Mouse (Mus musculus): Measurements from ENCODE around the gene Wt1. TPM values are rescaled to one million over a fixed set of nuclear protein-coding genes. Genes with fewer than 3 reads are reported as not detected.
A peak's percentile ranks its signal among the peaks of the same experiment; 100 is the strongest.

The Wt1 gene
- total RNA-seq, 2 experiments from 2014 or later = 2.8 to 5.1 TPM

DNA sequence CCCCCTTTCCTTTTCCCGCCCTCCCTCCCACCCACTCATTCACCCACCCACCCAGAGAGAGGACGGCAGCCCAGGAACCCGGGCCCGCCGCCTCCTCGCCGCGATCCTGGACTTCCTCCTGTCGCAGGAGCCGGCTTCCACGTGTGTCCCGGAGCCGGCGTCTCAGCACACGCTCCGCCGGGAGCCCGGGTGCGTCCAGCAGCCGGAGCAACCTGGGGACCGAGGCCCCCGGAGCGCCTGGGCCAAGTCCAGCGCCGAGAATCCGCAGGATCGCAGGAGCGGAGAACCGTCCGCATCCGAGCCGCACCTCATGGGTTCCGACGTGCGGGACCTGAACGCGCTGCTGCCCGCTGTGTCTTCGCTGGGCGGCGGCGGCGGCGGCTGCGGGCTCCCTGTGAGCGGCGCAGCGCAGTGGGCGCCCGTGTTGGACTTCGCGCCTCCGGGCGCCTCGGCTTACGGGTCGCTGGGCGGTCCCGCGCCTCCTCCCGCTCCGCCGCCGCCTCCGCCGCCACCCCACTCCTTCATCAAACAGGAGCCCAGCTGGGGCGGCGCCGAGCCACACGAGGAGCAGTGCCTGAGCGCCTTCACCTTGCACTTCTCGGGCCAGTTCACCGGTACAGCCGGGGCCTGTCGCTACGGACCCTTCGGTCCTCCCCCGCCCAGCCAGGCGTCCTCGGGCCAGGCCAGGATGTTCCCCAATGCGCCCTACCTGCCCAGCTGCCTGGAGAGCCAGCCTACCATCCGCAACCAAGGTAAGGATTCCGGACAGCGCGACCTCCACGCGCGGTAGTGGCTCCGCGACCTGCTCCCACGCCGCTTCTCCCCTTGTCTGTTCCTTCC lies 582 bp downstream of the Wt1 start:
- peak; percentile 29 for DNase-seq

DNA sequence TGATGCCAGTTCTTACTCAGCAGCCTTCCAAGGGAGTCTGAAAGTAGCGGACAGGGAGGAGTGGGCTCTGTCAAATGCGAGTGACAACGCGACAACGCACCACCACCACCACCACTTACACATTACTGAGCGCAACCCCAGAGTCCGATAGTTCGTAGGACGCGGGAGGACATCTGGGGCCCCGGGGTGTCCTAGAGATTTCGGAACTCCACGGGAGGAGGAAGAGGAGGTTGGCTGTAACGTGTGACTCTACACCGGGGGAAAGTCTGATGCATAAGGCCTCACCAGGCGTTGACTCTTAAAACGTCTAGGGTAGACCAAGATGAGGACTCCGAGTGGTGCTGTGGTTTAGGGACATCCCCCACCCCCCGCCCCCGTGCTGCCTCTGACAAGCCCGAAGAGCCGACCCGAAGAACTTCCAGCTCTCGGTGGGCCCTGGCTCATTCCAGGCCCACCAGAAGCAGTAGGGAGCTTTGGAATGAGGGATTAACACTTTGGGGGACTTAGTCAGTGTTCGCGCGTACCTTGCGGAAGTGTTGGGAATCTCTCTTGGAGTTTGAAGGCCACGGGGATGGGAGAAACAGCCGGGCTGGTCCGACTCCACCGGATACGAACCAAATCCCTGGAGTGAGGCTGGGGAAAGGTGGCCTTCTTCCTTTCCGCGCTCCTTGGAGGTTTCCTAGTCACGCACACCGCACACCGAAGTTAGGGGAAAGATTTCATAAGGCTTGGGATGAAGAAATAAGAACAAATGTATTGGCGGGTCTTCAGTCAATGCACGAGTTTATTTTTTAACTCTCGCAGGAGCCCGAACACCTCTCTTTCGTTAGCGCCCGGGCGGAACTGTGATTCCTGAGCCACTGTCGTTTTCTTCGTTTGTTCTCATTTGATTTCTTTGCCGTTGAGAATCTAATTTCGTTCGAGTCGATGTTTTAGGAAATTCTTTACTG lies 1.5 kb downstream of the Wt1 start:
- DNase-seq = peak; percentile 23

DNA sequence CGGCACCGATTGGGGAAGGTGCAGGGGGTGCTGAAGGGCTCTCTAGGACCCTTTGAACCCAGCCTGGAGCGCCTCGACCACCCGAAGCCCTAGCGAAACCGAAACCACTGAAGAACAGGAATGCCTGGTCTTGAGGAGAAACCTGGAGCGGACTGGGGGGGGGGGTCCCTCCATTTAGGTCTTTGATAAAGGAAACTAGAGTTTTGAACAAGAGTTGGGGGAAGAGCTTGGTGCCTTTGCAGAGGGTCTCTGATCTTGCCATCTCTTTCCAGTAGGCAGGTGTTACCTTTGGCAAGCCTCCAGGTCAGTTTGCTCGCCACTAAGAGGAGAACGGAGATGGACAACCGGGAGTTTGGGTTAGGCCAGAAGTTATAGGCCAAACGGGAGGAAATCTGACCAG lies 2.2 kb downstream of the Wt1 start:
- DNase-seq = no peak

DNA sequence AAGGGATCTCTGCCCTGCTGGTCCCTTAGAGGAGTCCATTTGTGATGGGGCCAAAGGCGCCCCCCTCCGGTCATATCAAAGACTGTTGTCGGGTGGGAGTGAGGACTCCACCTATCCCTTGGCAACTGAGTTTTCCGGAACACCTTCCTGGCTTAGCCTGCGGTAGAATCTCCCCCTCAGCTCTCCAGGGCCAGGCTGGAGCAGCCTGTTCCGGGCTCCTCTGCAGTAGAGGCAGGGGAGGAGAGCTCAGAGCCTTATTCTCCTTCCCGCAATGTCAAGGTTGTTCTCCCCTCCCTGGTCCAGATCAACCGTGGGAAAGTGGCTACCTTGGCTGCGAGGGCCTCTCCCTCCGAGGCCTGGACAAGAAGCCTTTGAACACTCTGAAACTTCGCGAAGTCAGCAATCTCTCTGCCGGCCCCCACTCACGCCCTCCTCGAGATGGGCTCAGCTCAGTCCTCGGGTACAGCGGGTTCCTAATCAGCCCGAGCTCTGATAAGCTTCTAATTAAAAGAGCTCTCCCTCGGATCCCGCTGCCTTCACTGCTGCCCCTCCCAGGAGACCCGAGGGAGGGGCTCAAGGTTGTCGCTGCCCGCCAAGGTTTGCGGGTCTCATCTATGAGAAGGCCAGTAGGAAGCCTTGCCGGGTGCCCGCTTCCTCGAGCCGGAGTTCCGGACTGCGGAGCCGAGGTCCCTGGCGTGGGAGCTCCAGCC lies 4.2 kb downstream of the Wt1 start:
- DNase-seq = no peak

DNA sequence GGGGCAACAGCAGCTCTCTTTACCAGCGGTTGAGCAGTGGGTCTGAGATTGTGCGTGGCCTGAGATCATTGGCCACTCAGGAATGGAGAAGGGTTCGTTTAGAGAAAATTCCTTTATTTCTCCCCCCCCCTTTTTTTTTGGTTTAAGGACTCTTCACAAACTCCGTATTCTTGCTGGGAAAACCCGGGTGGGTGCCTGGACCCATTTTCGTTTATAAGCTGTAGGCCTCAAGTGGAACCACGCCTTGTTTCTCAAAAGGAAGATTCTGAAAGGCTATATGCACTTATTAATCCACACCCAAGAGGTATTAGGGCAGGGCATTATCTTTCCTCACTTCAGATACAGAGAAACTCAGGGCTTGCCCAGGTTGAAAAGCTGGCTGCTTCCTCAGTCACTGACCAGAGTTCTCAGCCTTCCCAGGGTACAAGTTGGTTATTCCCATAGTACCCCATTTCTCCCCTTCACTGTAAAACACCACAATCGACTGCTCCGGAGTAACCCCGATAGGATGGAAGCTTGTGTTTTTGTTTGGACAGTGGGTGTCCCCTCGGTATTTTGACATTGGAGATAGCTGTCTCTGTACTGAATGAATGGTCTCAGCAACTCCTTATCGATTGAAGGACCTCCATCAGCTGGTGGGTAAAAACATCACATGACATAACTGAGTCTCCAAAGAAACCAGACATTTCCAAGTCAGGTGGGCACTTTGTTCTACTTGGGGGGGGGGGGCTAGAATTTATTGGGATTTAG lies 4.9 kb downstream of the Wt1 start:
- no peak for DNase-seq

DNA sequence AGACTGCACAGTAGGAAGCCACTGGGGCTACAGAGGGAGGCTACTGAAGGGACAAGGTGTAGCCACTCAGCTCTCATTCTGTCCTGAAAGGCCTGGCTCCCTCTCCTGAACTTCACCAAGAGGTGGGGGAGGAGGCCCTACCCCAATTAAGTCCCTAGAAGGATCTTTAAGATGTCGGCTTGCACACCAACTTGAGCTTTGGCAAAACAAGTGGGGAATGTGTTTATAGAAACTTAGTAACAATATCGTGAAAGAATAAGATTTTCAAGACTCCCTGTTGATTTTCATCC lies 5.4 kb downstream of the Wt1 start:
- DNase-seq = no peak

DNA sequence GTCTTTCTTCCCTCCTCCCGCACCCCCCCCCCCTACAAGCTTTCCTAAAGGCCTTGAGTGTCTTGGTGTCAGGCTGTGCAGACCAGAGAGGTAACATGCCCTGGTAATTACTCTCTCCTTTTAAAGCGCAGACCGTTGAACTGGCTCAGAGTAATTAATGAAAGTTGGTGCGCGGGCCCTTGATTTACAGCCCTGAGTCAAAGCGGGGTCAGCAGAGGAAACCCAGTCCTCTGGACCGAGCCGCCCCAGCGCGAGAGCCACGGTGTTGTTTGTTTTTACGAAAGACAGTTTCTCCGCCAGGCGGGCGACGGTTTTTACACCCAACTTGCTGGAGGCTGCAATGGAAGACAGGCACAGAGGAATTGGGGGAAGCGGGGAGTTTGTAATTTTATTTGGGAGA lies 6.0 kb downstream of the Wt1 start:
- no peak for DNase-seq

DNA sequence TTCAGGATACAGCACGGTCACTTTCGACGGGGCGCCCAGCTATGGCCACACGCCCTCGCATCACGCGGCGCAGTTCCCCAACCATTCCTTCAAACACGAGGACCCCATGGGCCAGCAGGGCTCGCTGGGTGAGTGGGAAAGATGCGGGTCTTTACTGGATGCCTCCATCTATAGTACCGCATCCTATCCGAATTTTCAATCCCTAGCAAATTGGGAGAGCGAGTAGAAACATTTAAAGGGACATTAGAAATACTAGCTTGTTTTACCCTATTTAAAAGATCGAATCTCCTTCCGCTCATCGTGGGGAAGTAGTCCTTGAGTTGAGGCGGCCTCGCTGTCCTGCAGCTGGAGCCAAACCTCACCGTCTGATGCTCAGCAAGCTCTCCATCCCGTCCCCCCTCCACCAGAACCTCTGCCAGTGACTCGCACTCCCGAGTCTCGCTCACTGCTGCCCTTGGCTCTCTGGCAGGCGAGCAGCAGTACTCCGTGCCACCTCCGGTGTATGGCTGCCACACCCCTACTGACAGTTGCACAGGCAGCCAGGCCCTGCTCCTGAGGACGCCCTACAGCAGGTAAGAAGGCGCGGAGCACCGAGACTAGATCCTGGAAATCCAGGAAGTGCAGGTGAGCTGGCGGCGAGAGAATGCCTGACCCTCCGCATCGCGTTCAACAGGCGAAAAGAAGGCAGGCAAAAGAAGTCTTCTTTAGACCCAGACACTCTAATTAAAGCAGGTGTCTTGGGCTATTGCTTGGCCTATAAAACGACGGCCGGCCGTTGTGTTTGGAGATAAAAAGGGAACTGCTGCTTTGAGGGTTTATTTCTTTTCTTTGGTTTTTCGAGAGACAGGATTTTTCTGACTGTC lies 6.8 kb downstream of the Wt1 start:
- DNase-seq = no peak

DNA sequence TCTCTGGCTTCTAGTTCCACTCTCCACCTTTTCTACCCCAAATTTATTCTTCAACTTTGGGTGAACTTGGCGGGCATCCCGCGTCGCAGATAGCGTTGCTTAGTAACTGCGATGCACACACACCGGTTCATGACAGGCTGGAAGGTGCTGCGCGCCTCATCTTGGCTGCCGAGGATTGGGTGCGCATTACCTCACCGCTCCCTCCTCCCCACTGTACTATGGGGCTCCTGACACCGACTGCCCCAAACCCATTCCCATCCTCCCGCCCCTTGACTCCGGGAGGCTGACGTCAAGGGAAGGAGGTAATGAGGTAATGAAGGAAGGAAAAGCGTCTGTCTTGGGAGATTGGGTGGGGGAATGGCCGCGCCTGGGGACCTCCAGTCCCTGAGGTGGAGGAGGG lies 8.0 kb downstream of the Wt1 start:
- DNase-seq = no peak

DNA sequence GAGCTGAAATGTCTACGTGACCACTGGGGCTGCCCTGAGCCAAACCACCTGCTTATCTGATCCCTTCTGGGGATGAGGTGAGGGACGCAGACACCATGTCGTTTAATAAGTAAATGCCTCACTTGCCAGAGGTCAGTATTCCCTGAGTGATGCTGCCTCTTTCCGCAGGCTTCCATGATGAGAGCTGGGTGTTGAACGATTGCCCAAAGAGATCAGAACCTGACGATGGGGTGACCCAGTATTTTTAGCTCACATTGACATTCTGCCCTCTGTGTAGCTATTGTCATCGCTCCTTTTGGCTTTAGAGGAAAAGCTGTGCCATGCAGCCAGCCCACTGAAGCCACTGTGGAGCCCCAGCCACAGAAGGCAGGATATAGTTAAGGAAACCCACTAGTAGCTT lies 13.1 kb downstream of the Wt1 start:
- DNase-seq = no peak

DNA sequence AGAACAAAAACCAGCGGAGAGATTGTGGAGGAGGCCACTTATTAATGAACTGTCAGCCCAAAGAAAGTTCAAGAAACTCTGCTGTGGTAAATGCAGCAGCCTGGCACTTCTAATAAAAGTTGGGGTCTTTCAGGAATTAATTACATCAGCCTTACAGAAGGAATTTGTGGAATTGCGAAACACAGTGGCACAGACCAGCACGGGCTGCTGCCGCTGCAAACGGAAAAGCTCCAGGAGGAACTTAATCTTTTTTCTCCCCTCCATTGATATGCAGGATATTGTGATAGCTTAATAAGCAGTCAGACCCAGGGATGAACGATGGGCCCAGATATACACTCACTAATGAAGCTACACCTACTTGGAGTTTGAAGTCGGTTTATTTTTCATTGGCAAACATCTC lies 15.0 kb downstream of the Wt1 start:
- no peak for DNase-seq

DNA sequence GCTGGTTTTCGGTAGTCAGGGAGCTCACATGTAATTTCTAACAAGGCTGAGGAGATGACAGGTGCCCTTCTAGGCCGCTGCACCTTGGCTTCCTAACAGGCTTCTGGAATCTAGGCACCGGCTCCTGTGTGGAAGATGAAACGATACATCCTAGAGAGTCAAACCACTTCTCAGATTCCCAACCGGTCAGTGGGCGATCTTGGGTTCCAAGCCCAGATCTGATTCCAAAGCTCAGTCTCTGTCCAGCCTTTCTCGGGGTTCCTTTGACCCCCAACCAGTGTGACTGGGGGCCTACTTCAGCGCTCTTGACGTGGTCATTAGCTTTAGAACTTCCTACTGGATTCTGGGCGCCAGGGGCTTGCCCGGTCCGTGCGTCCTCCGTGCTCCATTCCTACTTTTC lies 17.4 kb downstream of the Wt1 start:
- no peak for DNase-seq

DNA sequence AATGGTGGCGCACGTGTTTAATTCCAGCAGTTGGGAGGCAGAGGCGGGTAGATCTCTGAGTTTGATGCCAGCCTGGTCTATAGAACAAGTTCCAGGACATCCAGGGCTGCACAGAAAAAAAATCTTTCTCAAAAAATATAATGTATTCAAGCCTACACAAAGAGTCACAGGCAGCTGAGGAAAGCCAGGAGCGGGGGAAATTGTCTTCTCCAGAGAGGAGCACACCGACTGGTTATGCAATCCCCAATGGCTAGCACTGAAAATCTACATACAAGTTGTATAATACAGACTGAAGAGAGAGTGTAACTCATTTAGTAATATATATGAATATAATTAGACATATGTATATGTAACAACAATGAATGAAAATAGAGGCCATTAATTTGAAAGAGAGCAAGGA lies 25.2 kb downstream of the Wt1 start:
- no peak for DNase-seq

DNA sequence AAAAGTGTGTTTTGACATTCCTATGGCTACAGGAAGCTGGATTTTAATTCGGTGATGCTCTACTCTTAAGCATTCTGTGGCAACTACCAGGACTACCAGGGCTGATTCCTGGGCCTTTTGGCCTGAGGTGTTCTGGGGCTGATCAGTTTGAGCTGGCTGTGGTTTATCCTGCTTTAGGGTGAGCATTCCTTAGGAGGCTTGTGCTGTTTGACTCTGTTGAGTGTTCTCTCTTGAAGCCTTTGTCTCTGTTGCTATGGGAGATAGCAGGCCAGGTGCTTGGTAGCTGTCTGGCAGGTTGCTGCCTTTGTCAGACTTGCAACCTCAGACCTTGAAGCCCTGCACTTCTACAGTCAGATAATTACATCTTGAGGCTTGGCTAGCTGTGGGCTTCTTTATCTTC lies 26.7 kb downstream of the Wt1 start:
- DNase-seq = no peak

DNA sequence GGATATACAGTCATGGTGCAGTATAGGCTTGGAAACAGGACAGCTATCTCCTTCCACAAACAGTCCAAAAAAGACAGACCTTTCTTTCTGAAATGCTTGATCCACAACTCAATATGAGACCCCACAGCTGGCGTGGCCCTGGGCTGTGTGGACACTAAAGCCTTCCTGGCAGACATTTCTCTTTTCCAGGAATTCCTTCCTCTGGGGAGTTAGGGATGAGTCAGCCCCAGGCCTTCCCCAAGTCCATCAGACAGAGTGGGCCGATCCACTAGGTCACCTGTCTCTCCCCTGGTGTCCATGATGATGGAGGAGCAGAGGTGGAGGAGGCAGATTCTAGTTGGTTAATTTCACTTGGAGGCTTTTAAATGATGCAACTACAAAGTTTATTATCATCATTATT lies 34.6 kb downstream of the Wt1 start:
- DNase-seq = no peak

DNA sequence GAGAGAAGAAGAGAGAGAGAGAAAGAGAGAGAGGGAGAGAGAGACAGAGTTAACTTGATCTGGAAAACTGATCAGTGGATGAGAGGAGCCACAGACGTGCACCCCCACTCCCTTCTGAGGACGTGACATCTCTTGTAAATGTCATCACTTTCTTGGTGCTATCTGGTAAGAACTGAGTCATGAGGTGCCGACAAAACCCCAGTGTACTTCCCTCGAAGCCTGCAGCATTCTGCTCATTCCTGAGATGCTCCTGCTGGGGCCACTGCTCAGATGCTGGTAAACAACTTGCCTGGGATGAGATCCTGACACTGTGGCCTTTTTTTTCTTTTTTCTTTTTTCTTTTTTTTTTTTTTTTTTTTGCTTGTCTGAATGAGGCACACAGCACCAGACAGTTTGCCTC lies 36.4 kb downstream of the Wt1 start:
- no peak for DNase-seq

DNA sequence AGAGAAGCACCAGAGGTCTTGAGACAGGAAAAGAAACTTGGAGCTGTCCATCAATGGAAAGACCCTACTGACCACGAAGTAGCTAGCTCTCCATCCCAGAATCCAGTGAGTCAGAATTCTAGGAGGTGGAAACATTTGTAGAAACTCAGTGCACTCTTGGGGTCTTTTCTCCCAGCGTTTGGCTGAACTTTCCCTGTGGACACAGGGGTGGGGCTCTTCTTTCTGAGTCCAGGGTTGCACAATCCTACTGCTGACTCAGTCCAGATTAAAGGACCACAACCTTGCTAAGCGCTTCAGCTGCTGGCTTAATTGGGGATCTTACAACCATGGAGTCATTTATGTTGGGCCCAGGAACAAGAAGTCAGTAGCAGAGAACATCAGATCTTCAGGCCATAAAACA lies 41.8 kb downstream of the Wt1 start:
- no peak for DNase-seq

DNA sequence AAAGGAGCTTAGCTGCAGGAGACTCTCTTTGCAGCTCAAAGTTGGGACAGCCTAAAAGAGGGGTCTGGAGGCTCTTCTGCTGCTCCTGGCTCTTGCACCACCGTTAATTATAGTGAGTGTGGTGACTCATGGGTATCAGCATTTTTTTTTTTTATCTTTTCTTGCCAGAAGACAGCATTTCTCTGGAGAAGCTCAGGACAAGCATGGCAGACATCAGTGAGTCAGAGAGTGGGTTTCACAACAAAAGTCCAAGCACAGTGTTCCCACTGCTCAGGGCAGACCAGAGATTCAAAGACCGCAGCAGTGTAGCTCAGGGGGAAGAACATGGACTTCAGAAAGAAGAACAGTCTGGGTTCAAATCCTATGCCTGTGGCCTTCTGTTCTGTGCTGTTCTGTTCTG lies 47.9 kb downstream of the Wt1 start:
- DNase-seq = no peak

DNA sequence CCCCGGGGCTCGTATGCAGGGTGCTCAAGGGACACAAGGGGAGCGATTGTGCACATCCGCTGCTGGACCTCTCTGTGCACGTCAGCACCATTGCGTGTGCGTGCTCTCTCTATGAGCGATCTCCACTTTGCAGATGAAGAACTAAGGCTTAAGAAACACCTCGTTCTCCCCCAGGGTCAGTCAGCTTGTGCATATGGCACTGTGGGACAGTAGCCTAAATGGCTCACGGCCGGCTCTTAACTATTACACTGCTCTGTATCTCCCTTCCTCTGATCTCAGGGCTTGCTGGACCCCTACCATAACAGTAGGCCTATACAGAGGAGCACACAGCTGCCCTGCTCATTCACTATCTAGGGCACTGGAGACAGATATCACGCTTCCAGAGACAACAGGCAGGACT lies 52.5 kb downstream of the Wt1 start:
- DNase-seq = no peak

DNA sequence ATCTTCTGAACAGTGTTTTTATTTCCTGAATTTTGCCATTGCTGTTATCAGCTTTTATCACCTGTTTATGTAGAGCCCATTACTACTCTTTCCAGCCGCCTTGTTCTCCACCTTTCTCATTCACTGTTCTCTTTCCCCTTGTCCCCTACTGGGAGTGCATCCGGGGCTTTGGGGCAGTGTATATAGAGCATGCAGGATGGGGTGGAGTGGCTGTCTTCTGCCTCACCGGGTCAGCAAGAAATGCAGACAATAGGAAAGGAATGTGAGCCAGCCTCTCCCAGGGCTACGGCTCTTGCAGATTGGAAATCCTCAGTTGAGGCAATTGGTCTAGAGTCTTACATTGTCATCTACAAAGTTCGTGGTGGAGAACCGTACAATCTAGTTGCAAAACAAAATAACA lies 56.2 kb downstream of the Wt1 start:
- no peak for DNase-seq

DNA sequence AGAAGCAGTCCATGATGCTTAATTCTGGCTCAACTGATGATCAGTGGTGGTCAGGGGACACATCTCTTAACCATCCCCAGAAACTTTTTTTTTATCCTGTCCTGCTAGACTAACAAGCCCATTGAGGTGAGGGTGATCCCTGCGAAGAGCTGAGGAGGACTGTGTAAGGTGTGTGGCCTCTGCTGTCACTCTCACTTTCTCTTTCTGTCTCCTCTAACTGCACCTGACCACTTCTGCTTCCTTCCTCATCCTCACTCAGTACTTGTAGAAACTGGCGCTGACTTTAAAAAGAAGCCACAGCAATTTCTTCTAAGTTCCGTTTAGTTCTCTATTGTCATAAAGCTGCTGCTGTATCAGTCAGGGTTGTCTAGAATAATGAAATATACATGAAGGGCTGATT lies 58.8 kb downstream of the Wt1 start:
- DNase-seq = no peak
